Mouse (Mus musculus): Measurements from ENCODE around the gene Fam53b.

DNA sequence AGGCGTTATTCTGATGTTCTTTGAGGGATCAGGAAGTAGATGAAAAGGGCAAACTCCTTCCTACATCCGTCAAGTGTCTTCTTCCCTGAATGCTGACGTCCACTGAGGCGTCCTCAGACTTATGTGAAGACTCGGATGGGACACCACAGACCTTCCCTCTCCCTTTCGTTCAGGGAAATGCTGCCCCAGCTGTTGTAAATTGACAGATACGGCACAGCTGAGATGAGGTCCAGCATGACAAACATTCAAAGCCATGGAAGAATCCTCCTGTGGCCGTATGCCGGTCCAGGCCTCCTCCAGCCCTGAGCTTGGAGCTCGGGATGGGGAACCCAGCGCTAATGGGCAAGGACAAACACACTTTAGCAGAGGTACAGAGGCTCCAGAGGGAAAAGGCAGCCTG, 64.2 kb downstream of the Fam53b start:
- TF ChIP-seq CTCF (IDR thresholded peaks at IDR 0.05; ENCODE audit: low read depth, low read length) (no peak), POLR2A (IDR thresholded peaks at IDR 0.05; ENCODE audit: borderline replicate concordance, low read depth, low read length) (no peak)
